Mouse (Mus musculus) CH12.LX (cell line): ENCODE data around the gene Rnf151. TPM values are rescaled to one million over a fixed set of nuclear protein-coding genes. Genes with fewer than 3 reads are reported as not detected.

Experiments
- DNase-seq: peaks from one replicate; pipeline ENCODE4 v3.0.0-alpha.2; 2013; ENCODE audit errors: extremely low read depth
- H3K27ac ChIP-seq: 2 replicates; pipeline ENCODE4 v1.5.1; 2012; ENCODE audit warnings: low read depth, mild to moderate bottlenecking, control low read depth, moderate library complexity; ENCODE audit not compliant: insufficient read depth
- H3K27me3 ChIP-seq: replicated peaks from 2 replicates; pipeline ENCODE3; 2012; ENCODE audit warnings: inconsistent platforms
- H3K36me3 ChIP-seq, 2 experiments: replicated peaks in 1 of 2; 2 replicates each; pipeline versions ENCODE3 to v1.6.1; 2012; ENCODE audit warnings: inconsistent platforms in 1 of 2, low read length in 1 of 2, mild to moderate bottlenecking in 1 of 2, mixed read lengths in 1 of 2, moderate library complexity in 1 of 2; ENCODE audit not compliant: control insufficient read depth in 1 of 2, insufficient read depth in 1 of 2
- H3K4me1 ChIP-seq, 2 experiments: 2 replicates each; pipeline ENCODE4 v1.6.1; 2012; ENCODE audit warnings: inconsistent platforms in 1 of 2, moderate library complexity in 1 of 2; ENCODE audit not compliant: insufficient read depth in 2 of 2, control insufficient read depth in 1 of 2
- H3K4me2 ChIP-seq: 2 replicates; pipeline ENCODE4 v1.6.1; 2012; ENCODE audit warnings: low read depth, mild to moderate bottlenecking, control low read depth; ENCODE audit not compliant: poor library complexity, insufficient read depth, severe bottlenecking
- H3K4me3 ChIP-seq, 3 experiments: fragments of 150-350 bp in 1 of 3; sonication (generic) in 1 of 3; replicated peaks in 1 of 3; 2 replicates each; pipeline versions ENCODE3 to v1.5.1; 2011 to 2012; ENCODE audit warnings: low read depth in 2 of 3, low read length in 2 of 3, mild to moderate bottlenecking in 2 of 3, moderate library complexity in 2 of 3, control low read depth in 1 of 3, improper control_type of control experiment in 1 of 3, inconsistent platforms in 1 of 3, mixed read lengths in 1 of 3; ENCODE audit not compliant: poor library complexity in 1 of 3
- H3K79me2 ChIP-seq: replicated peaks from 2 replicates; pipeline ENCODE4 v1.6.1; 2012; ENCODE audit warnings: mild to moderate bottlenecking, moderate library complexity; ENCODE audit not compliant: control insufficient read depth, poor library complexity, insufficient read depth, severe bottlenecking; ENCODE audit errors: extremely low read depth
- H3K9ac ChIP-seq: 2 replicates; pipeline ENCODE4 v1.6.1; 2012; ENCODE audit warnings: low read depth, mild to moderate bottlenecking, control low read depth, moderate library complexity; ENCODE audit not compliant: insufficient read depth
- H3K9me3 ChIP-seq: replicated peaks from 2 replicates; pipeline ENCODE3; 2012; ENCODE audit warnings: low read length, inconsistent platforms, mixed read lengths
- CHD2 ChIP-seq: IDR thresholded peaks from 2 replicates; pipeline ENCODE4 v1.6.1; 2011; ENCODE audit warnings: low read length, improper control_type of control experiment
- EP300 ChIP-seq: IDR thresholded peaks from 2 replicates; pipeline ENCODE4 v1.6.1; 2011; ENCODE audit warnings: low read length, improper control_type of control experiment
- ETS1 ChIP-seq: conservative IDR thresholded peaks from 2 replicates; pipeline ENCODE4 v1.6.1; 2012; ENCODE audit warnings: low read depth, mild to moderate bottlenecking, inconsistent platforms, low read length, improper control_type of control experiment, moderate library complexity
- GABPA ChIP-seq: IDR thresholded peaks from 2 replicates; pipeline ENCODE4 v1.6.1; 2012; ENCODE audit warnings: low read depth, low read length, improper control_type of control experiment, inconsistent platforms; ENCODE audit not compliant: insufficient replicate concordance
- HCFC1 ChIP-seq: IDR thresholded peaks from 2 replicates; pipeline ENCODE4 v1.6.1; 2012; ENCODE audit warnings: low read depth, mild to moderate bottlenecking, inconsistent platforms, low read length, improper control_type of control experiment
- JUN ChIP-seq: IDR thresholded peaks from 2 replicates; pipeline ENCODE4 v1.6.1; 2011; ENCODE audit warnings: low read depth, mild to moderate bottlenecking, low read length, improper control_type of control experiment, moderate library complexity; ENCODE audit not compliant: insufficient read depth
- MAFK ChIP-seq: IDR thresholded peaks from 2 replicates; pipeline ENCODE4 v1.6.1; 2011; ENCODE audit warnings: low read length, improper control_type of control experiment; ENCODE audit not compliant: insufficient replicate concordance
- MAZ ChIP-seq: IDR thresholded peaks from 2 replicates; pipeline ENCODE4 v1.6.1; 2012; ENCODE audit warnings: low read depth, mild to moderate bottlenecking, inconsistent platforms, low read length, improper control_type of control experiment, moderate library complexity
- NELFE ChIP-seq: IDR thresholded peaks from 2 replicates; pipeline ENCODE4 v1.6.1; 2011; ENCODE audit warnings: low read depth, low read length, improper control_type of control experiment
- NRF1 ChIP-seq: IDR thresholded peaks from 2 replicates; pipeline ENCODE4 v1.6.1; 2014; ENCODE audit warnings: low read depth, mild to moderate bottlenecking, inconsistent platforms, low read length, improper control_type of control experiment, moderate library complexity
- PAX5 ChIP-seq: IDR thresholded peaks from 2 replicates; pipeline ENCODE4 v1.6.1; 2012; ENCODE audit warnings: low read length, inconsistent platforms, mixed read lengths
- POLR2AphosphoS2 ChIP-seq: IDR thresholded peaks from 2 replicates; pipeline ENCODE4 v1.6.1; 2011; ENCODE audit warnings: low read depth, low read length, improper control_type of control experiment
- SMC3 ChIP-seq: IDR thresholded peaks from 2 replicates; pipeline ENCODE4 v1.6.1; 2011; ENCODE audit warnings: low read depth, low read length, improper control_type of control experiment
- UBTF ChIP-seq: IDR thresholded peaks from 2 replicates; pipeline ENCODE4 v1.6.1; 2012; ENCODE audit warnings: low read depth, mild to moderate bottlenecking, inconsistent platforms, low read length, improper control_type of control experiment, moderate library complexity
- ZC3H11A ChIP-seq: IDR thresholded peaks from 2 replicates; pipeline ENCODE4 v1.6.1; 2012; ENCODE audit warnings: low read depth, mild to moderate bottlenecking, inconsistent platforms, low read length, improper control_type of control experiment
- ZKSCAN1 ChIP-seq: IDR thresholded peaks from 2 replicates; pipeline ENCODE4 v1.6.1; 2012; ENCODE audit warnings: low read depth, inconsistent platforms, low read length, improper control_type of control experiment, borderline replicate concordance
- dilution Hi-C: fragments of 300-500 bp; cut with MboI; formaldehyde crosslinking; loops from 2 replicates; pipeline ENCODE4 v1.14.3; 2020; ENCODE audit warnings: low sequenced_read_pairs; ENCODE audit not compliant: extremely low pct_unique_long_range_greater_than_20kb, extremely low pct_ligation_motif_present
- in situ Hi-C: fragments of 300-500 bp; cut with MboI; formaldehyde crosslinking; loops from 3 replicates; pipeline ENCODE4 v1.14.3; 2019; ENCODE audit warnings: low sequenced_read_pairs, low pct_ligation_motif_present, low pct_unique_long_range_greater_than_20kb, mixed read lengths
- polyA plus RNA-seq: library from polyadenylated mRNA; unstranded; fragments of >175 nt; gene quantifications from 2 replicates; pipeline ENCODE4 v1.2.1, GENCODE M21; 2012; ENCODE audit warnings: low read depth; ENCODE audit not compliant: insufficient read length
- total RNA-seq, 2 experiments: library from RNA; depleted of rRNA; stranded (reverse); fragments of 300-350 nt in 1 of 2; fragments of >200 nt in 1 of 2; gene quantifications; 2 replicates each; pipeline ENCODE4 v1.2.3; 2012 to 2014

Gene Rnf151
- total and polyA plus RNA-seq, 3 experiments: 0.34 to 0.59 TPM; not detected in 1

DNA sequence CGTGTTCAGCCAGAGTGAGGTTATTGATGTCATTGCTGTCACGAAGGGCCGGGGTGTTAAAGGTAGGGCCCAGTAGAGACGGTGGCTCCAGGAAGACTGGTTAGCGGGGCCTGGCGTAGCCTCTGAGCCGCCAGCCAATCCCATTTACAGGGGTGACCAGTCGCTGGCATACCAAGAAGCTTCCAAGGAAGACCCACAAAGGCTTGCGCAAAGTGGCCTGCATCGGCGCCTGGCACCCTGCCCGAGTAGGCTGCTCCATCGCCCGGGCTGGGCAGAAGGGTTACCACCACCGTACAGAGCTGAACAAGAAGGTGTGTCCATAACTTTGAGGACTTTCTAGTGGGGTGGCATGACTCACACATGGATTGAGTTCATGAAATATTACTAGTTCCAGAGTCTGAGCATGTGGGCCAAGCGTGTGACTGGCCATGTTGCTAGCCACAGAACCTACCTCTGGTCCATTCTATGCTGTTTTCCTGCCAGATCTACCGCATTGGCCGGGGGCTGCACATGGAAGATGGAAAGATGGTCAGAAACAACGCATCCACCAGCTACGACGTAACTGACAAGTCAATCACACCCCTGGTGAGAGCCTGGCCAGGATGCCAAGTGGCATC, 15.7 kb upstream of the Rnf151 start:
- no peaks in the 10 kb centered on the region for H3K79me2 ChIP-seq
- H3K27ac ChIP-seq: no peak overlapping the region
- no peak overlapping the region for H3K4me2 ChIP-seq
- no peaks in the 10 kb centered on the region for H3K27me3 ChIP-seq
- H3K4me1 ChIP-seq: peaks cover 4 to 41% of the 10 kb centered on the region in 2 experiments; a peak in 3 of 4 replicates
- in situ Hi-C loops (no loop called here), dilution Hi-C loops (no loop called here)
- H3K9ac ChIP-seq: no peak overlapping the region
- TF ChIP-seq MAFK: no peak
- TF ChIP-seq NRF1: no peak
- no peak for TF ChIP-seq ZC3H11A
- no peak for TF ChIP-seq HCFC1
- TF ChIP-seq ETS1: no peak
- TF ChIP-seq NELFE: no peak
- TF ChIP-seq JUN: no peak
- TF ChIP-seq MAZ: no peak
- no peak for TF ChIP-seq SMC3
- TF ChIP-seq UBTF: no peak
- TF ChIP-seq EP300: no peak
- no peak for TF ChIP-seq POLR2AphosphoS2
- TF ChIP-seq PAX5: no peak
- TF ChIP-seq GABPA: no peak
- no peak for TF ChIP-seq CHD2
- no peaks in the 10 kb centered on the region for H3K9me3 ChIP-seq
- H3K36me3 ChIP-seq: peaks cover 0 to 7% of the 10 kb centered on the region in 2 experiments
- no peak for DNase-seq
- H3K4me3 ChIP-seq: no peak overlapping the region

- DNase-seq: no peak
- Histone ChIP-seq H3K27me3 (no peaks in the 10 kb centered on the region), H3K9ac (no peak overlapping the region), H3K4me1 (peaks cover 4 to 32% of the 10 kb centered on the region in 2 experiments; a peak in 3 of 4 replicates), H3K4me2 (no peak overlapping the region), H3K27ac (no peak overlapping the region), H3K4me3 (no peak overlapping the region), H3K36me3 (peaks cover 0 to 7% of the 10 kb centered on the region in 2 experiments), H3K79me2 (no peaks in the 10 kb centered on the region), H3K9me3 (no peaks in the 10 kb centered on the region)
- in situ Hi-C loops (no loop called here), dilution Hi-C loops (no loop called here)
- no peak for TF ChIP-seq ZKSCAN1
- no peak for TF ChIP-seq ZC3H11A
- no peak for TF ChIP-seq GABPA
Observed at GRCm38 (mm10) chr17:24732233-24732935, 14.5 kb upstream of the Rnf151 start.
